In genomic region chr4:128729033-128729708, GRCm38 (mm10) we compare ENCODE assay signal across 7 mouse cellular contexts. TPM values are rescaled to one million over a fixed set of nuclear protein-coding genes. Genes with fewer than 3 reads are reported as not detected.
DNase-seq lines count a peak whose midpoint lies in the region; ATAC-seq and TF ChIP-seq lines count a peak whose summit lies in the region.

No protein-coding gene starts in this region.

- H3K9me3 ChIP-seq in forebrain, embryonic 12.5 days, result no peaks in the 10 kb centered on the region
- H3K9me3 ChIP-seq in liver, embryonic 12.5 days (replicated peaks), result no peaks in the 10 kb centered on the region
- H3K9me3 ChIP-seq in stomach, embryonic 15.5 days, result no peaks in the 10 kb centered on the region

- no peaks in the 10 kb centered on the region for H3K36me3 ChIP-seq in thymus, adult 2 months (ENCODE audit: control insufficient read depth, insufficient read depth, low read length)
- peaks cover 14% of the 10 kb centered on the region for H3K36me3 ChIP-seq in forebrain, embryonic 12.5 days (replicated peaks)
- peaks cover 27% of the 10 kb centered on the region for H3K36me3 ChIP-seq in liver, embryonic 12.5 days
- no peaks in the 10 kb centered on the region for H3K36me3 ChIP-seq in stomach, embryonic 15.5 days

- WGBS in thymus, adult 2 months, result 29% methylated on average over 15 of the region's 15 CpGs
- WGBS in forebrain, embryonic 12.5 days, result 9% methylated on average over 15 of the region's 15 CpGs
- WGBS in liver, embryonic 12.5 days (ENCODE audit: insufficient replicate concordance), result 36% methylated on average over 15 of the region's 15 CpGs
- WGBS in stomach, embryonic 15.5 days, result 10% methylated on average over 15 of the region's 15 CpGs

- peak overlapping the region; percentile 98 for H3K4me2 ChIP-seq in forebrain, embryonic 12.5 days
- H3K4me2 ChIP-seq in liver, embryonic 12.5 days, result peak overlapping the region; percentile 89
- H3K4me2 ChIP-seq in stomach, embryonic 15.5 days, result peak overlapping the region; percentile 73

- DNase-seq in thymus, adult 2 months, result no peak
- DNase-seq in thymus, postnatal 25 days, result no peak
- DNase-seq in ovary, adult 18-20 months (ENCODE audit: low spot score), result no peak
- no peak for DNase-seq in frontal cortex, adult 2 months (ENCODE audit: extremely low spot score in 1 of 2, low spot score in 1 of 2)

- H3K27ac ChIP-seq in thymus, adult 2 months (ENCODE audit: control insufficient read depth, insufficient read depth, low read length), result no peak overlapping the region
- H3K27ac ChIP-seq in forebrain, embryonic 12.5 days, result peak overlapping the region; percentile 96
- H3K27ac ChIP-seq in liver, embryonic 12.5 days, result peak overlapping the region; percentile 49; the same call in 1 of the 2 replicates
- H3K27ac ChIP-seq in stomach, embryonic 15.5 days, result peak overlapping the region; percentile 12; the same call in 1 of the 2 replicates

- TF ChIP-seq POLR2A in thymus, adult 2 months (IDR thresholded peaks at IDR 0.05; ENCODE audit: control insufficient read depth, extremely low read depth, insufficient read depth, low read length, poor library complexity), result no peak

- H3K4me3 ChIP-seq in thymus, adult 2 months (ENCODE audit: control insufficient read depth, insufficient read depth, low read length), result peak overlapping the region; percentile 18
- peak overlapping the region; percentile 99 for H3K4me3 ChIP-seq in forebrain, embryonic 12.5 days (replicated peaks)
- H3K4me3 ChIP-seq in liver, embryonic 12.5 days, result peak overlapping the region; percentile 93
- H3K4me3 ChIP-seq in stomach, embryonic 15.5 days (replicated peaks), result peak overlapping the region; percentile 96

- TF ChIP-seq CTCF in thymus, adult 2 months (IDR thresholded peaks at IDR 0.05; ENCODE audit: borderline replicate concordance, control insufficient read depth, extremely low read depth, insufficient read depth, low read length, poor library complexity), result no peak

- H3K27me3 ChIP-seq in thymus, adult 2 months (ENCODE audit: control insufficient read depth, insufficient read depth, low read length), result no peaks in the 10 kb centered on the region
- no peaks in the 10 kb centered on the region for H3K27me3 ChIP-seq in forebrain, embryonic 12.5 days
- H3K27me3 ChIP-seq in liver, embryonic 12.5 days (replicated peaks), result no peaks in the 10 kb centered on the region; the same call in 1 of the 2 replicates
- H3K27me3 ChIP-seq in stomach, embryonic 15.5 days (replicated peaks), result no peaks in the 10 kb centered on the region

- peaks cover 31% of the 10 kb centered on the region for H3K4me1 ChIP-seq in thymus, adult 2 months (replicated peaks; ENCODE audit: control insufficient read depth, insufficient read depth, low read length)
- peaks cover 71% of the 10 kb centered on the region for H3K4me1 ChIP-seq in forebrain, embryonic 12.5 days
- peaks cover 59% of the 10 kb centered on the region for H3K4me1 ChIP-seq in liver, embryonic 12.5 days
- H3K4me1 ChIP-seq in stomach, embryonic 15.5 days, result peaks cover 39% of the 10 kb centered on the region

- H3K9ac ChIP-seq in forebrain, embryonic 12.5 days, result peak overlapping the region; percentile 100
- H3K9ac ChIP-seq in liver, embryonic 12.5 days, result peak overlapping the region; percentile 90
- peak overlapping the region; percentile 94; the same call in 1 of the 2 replicates for H3K9ac ChIP-seq in stomach, embryonic 15.5 days

- ATAC-seq in forebrain, embryonic 12.5 days (ENCODE audit: low FRiP score), result no peak; the same call in 1 of the 2 replicates
- ATAC-seq in liver, embryonic 12.5 days, result no peak
- no peak for ATAC-seq in stomach, embryonic 15.5 days (ENCODE audit: insufficient read depth, low FRiP score, low read depth)

RNA-seq across cellular contexts. Expression of gene A3galt2, which starts 26.0 kb away (rescaled TPM):
- polyA plus RNA-seq in thymus, adult 2 months (2012; rRNA removed), result 1.3 and 1.6 TPM in 2 replicates
- polyA plus RNA-seq in forebrain, embryonic 12.5 days (2016; fragmentation: Nextera tagmentation; extraction: Ambion mirVana), result 0.38 and 0.57 TPM in 2 replicates
- polyA plus RNA-seq in liver, embryonic 12.5 days (2016; fragmentation: Nextera tagmentation; extraction: Ambion mirVana), result 0.04 and 0.06 TPM in 2 replicates
- polyA plus RNA-seq in stomach, embryonic 15.5 days (2015; fragmentation: Nextera tagmentation; extraction: Ambion mirVana), result 0.09 and 0.14 TPM in 2 replicates
- polyA plus RNA-seq in frontal cortex, adult 2 months (2012; rRNA removed), result 0.90 and 1.0 TPM in 2 replicates

Comparison
In these comparisons a context has a peak if more than half of its experiments do, and no peak if none do; other contexts are left out.
1. H3K4me3 ChIP-seq: peak in every context shown above with its lines; median percentile 99 in forebrain, embryonic 12.5 days; 96 in stomach, embryonic 15.5 days; 93 in liver, embryonic 12.5 days; 18 in thymus, adult 2 months.